Mouse (Mus musculus) 3134 (cell line): ENCODE results near the gene Olfr1393.

ENCODE experiments used
- DNase-seq: peaks from one replicate; pipeline ENCODE4 v3.0.0-alpha.2; 2011; ENCODE audit warnings: low spot score; ENCODE audit not compliant: insufficient read length; ENCODE audit errors: extremely low read depth

The Olfr1393 gene

DNA sequence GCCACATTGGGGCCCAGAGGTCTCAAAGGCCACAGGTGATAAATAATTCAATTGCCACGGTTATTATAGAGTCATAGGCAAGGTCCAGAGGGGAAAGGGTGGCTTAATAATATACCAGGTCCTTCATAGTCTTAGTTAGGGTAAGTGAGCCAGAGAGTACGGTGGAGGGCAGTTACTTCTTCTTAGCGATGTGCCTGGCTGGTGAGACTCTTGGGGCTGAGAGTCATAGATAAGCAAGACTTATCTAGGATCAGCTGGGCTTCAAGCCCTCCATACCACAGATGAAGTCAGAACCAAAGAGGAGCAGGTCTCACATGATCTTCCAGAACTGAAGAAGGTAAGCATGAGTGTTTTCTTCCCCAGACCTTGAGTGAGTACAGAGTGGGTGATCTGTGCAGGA lies at the start of gene Olfr1393:
Gene Olfr1393, plus strand, starts transcription at position 83 of the 400 bp plus-strand sequence.
- no peak for DNase-seq

DNA sequence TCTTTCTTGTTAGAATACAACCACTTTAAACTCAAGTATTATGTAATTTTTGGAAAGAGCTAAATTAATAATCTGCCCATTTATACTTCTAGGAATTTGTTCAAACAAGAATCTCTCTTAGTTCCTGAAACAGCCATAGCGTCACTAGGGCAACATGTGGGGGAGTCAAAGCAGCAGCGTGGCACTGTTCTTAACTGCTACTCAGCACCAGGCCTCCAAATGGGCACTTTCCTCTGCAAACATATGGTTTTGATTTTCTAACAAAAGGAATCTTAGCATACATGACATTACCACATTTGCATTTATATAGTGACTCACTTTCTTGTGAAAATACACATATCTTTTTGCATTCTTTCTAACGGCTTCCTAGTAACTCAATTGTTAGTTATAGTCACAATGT lies 45.3 kb upstream of the Olfr1393 start:
- DNase-seq: no peak

DNA sequence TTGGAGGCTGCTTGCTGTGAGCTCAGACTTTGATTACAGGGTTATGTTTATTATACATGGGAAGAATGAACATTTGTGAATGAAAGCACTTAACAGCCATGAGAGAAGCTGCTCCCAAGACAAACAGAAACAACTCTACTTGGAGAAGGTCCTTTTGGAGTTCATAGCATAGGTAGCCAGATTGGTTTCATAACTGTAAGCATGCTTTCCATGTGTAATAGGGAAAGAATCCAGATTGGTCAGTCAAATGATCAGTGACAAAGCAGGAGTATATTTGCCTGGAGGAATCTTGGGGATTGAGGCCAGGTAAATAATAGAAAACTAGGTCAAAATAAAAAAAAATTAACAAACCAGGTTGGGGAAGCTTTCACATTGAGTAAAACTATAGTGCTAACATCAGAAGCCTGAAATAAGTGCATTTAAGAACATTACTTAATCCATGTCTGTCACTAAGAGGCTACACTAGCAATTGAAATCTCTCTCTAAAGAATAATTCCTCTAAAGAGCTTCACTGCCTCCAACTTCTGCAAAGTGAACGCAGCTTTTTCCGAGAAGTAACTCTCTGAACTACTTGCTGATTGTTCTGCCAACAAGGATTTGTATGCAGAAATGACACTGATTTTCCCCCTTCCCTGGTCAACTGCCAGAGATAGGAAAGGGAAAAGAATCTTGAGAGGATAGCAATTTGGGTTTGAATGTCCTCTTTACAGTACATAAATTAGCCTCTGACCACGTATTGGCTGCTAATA lies 42.5 kb upstream of the Olfr1393 start:
- DNase-seq: no peak

GRCm38 (mm10) chr11:49236891-49237290 lies 41.2 kb upstream of the Olfr1393 start:
- no peak for DNase-seq

DNA sequence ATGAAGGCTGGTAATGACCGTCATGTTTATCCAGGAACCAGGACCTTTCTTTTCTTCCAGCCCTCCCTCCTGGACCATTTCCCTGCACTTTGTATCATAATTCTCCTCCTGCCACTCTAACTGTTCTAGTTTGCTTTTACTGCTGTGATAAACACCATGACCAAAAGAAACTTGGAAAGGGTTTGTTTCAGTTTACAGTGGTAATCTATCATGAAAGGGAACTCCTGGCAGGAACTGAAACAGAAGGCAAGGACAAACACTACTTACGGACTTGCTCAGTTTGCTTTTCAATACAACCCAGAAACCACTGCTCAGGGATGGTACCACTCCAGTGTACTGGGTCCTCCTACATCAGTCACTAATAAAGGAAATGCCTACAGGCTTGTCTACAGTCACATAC lies 40.6 kb upstream of the Olfr1393 start:
- DNase-seq: no peak

DNA sequence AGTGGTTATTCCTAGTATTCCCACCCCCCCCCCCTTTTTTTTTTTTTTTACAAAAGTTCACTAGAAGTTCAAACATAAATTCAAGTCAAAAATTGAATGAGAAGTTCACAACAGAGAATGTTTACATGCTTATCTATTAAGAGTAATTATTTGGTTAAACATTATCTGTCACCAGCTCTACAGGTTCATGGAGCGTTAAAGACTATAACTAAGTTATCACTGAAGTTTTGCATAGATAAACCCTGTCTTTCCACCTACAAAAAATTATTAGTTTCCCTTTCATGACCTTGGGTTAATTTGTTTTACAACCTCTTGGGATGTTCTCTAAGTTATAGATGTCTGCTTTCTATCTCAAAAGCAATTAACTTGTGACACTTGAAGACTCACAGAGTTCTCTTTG lies 37.8 kb upstream of the Olfr1393 start:
- no peak for DNase-seq

- no peak for DNase-seq
Measured at GRCm38 (mm10) chr11:49240874-49241273, 37.2 kb upstream of the Olfr1393 start.

DNA sequence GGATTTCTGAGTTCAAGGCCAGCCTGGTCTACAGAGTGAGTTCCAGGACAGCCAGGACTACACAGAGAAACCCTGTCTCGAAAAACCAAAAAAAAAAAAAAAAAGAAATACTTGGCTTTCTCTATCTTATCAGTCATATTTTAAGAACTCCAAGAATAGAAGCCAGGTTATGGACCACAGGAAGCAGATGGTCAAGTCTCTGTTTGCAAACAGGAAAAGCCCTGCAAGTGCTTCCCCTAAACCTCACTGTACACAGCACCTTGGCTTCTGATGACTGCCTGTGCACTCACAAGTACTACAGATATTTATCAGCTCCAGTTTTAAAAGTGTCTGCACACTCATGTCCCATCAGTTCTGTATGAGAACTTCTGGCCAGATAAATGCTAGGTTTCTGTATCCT lies 36.6 kb upstream of the Olfr1393 start:
- DNase-seq: no peak

- no peak for DNase-seq
Measured at GRCm38 (mm10) chr11:49242944-49243626, 35.0 kb upstream of the Olfr1393 start.

GRCm38 (mm10) chr11:49243727-49244594 lies 34.1 kb upstream of the Olfr1393 start, which contains the start of gene Mgat1:
TSS of gene Mgat1 (plus strand) at chr11:49244191.
- DNase-seq: peak; percentile 99

- DNase-seq: no peak
Measured at GRCm38 (mm10) chr11:49244595-49244930, 33.5 kb upstream of the Olfr1393 start.

- peak; percentile 89 for DNase-seq
Measured at GRCm38 (mm10) chr11:49245176-49245575, 32.9 kb upstream of the Olfr1393 start.

- DNase-seq: no peak
Measured at GRCm38 (mm10) chr11:49245634-49246415, 32.3 kb upstream of the Olfr1393 start.

DNA sequence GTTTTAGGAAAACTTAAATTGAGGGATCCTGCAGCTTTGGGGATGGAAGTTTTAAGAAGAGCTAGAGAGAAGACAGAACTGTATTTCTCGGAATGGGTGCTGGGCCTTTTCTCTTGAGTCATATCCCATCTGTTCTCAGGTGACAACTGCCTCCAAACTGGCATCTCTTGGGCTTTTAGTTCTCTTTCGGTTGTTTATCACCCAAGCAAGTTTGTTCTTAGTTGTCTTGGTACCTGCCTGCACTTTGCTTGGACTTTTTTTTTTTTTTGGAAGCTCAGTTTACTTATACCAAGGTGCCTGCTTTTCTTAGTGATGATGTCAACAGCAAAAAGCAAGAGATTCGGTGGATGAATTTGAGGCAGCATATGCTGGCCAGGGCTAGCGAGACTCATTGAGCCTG lies 31.6 kb upstream of the Olfr1393 start:
- DNase-seq: no peak

- no peak for DNase-seq
Measured at GRCm38 (mm10) chr11:49247255-49247654, 30.8 kb upstream of the Olfr1393 start.

GRCm38 (mm10) chr11:49248226-49248973 lies 29.7 kb upstream of the Olfr1393 start:
- peak; percentile 63 for DNase-seq

DNA sequence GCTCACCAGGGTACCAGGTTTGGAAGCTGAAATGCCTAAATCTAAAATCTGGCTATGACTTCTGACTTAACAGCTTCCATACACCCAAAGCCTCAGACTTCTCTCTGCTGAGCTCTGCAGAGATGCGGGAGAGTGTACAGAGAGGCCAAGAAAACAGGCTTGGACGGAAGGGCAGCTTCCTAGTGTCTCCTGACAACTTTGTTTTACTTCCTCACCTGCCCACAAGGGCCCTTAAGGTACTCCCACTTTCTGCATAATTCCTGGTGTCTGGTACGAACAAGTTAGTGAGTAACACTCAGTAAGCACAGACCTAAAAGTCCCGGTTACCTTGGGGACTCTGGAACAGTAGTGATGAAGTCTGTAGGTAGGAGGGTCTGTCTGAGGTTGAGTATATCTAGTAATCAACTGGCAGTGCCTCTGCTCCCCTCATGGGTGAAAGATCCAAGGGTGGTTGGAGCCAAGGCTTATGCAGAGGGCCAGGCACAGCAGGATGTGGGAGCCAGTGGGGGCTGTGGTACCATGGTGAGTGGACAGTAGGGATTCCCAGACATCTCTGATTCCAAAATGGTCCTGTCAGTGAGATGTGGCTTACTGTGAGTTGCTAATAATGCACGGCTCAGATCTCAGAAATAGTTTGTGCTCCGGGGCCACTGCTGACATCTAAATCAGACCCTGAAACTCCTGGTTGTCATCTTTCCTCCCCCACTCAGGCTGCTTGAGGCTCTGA lies 29.0 kb upstream of the Olfr1393 start:
- no peak for DNase-seq

DNA sequence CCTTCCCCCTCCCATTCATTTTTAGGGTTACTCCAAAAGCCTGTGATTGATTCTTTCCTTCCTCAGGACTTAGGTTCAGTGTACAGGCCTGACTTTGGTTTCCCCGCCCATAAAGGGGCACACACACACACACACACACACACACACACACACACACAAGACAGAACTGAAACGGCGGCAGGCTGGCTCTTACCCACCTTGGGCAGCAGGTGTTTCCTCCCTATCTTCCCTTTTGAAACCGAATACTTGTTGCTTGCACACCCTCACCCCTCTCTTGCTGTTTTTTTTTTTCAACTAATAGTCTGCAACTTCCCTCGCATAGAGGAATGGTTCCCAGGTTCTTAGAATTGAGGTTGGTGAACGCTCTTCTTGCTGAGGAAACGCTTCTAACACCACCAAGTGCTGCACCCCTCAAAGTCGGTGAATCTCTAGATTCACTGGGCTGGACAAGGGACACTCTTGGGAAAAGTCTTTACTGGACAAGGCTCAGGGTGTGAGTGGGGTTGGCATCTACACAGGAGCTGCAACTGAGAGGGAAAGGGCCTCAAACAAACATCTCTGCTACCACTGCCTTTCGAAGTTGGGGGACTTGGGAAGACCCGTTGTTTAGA lies 28.2 kb upstream of the Olfr1393 start:
- DNase-seq: no peak
